Mouse (Mus musculus) liver, embryonic 14.5 days (tissue): ENCODE results near the gene Mlh1.

Experiments used
- CTCF ChIP-seq: IDR thresholded peaks from 2 replicates; pipeline ENCODE4 v1.5.1; 2016; ENCODE audit warnings: antibody characterized with exemption, low read depth, control low read depth
- EP300 ChIP-seq: IDR thresholded peaks from 2 replicates; pipeline ENCODE4 v1.6.1; 2016; ENCODE audit warnings: antibody characterized with exemption, low read depth

- TF ChIP-seq CTCF (no peak), EP300 (no peak)
Measured at GRCm38 (mm10) chr9:111311843-111312441, 40.4 kb upstream of the Mlh1 start.
